Mouse (Mus musculus): ENCODE data around the gene Cnfn.

DNA sequence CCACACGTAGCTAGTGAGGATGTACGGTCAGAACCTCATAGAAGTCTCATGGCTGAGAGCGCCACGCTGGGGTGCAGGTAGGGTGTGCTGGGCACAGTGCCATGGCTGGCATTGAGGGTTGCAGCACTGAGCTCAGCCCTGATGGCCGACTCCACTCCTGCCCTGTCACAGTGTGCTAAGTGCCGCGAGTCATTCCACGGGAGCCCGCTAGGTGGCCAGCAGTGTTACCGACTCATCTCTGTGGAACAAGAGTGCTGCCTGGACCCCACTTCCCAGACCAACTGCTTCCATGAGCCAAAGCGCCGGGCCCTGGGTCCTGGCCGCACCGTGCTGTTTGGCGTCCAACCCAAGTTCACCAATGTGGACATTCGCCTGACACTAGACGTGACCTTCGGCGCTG is 6.4 kb downstream of the Cnfn start:
- TF ChIP-seq CTCF (IDR thresholded peaks at IDR 0.05; ENCODE audit: insufficient read depth, low read length) (no peak), POLR2A (IDR thresholded peaks at IDR 0.05; ENCODE audit: borderline replicate concordance, extremely low read depth, low read depth, low read length) (no peak)

Measured in lung, adult 2 months (tissue).